Mouse (Mus musculus): ENCODE results near the gene Lyl1. TPM values are rescaled to one million over a fixed set of nuclear protein-coding genes. Genes with fewer than 3 reads are reported as not detected.

Gene Lyl1
- polyA plus RNA-seq (2012; rRNA removed) = 7.4 and 9.1 TPM in 2 replicates

GRCm38 (mm10) chr8:84700941-84701911 lies at the start of gene Lyl1:
TSS of gene Lyl1 (plus strand) at chr8:84701457.

GRCm38 (mm10) chr8:84662581-84663065 lies 38.6 kb upstream of the Lyl1 start, which contains the start of gene Ier2:
TSS of gene Ier2 (minus strand) at chr8:84662852.

GRCm38 (mm10) chr8:84686191-84687002 lies 14.9 kb upstream of the Lyl1 start, which contains the start of gene Trmt1:
TSS of gene Trmt1 (plus strand) at chr8:84686307.

DNA sequence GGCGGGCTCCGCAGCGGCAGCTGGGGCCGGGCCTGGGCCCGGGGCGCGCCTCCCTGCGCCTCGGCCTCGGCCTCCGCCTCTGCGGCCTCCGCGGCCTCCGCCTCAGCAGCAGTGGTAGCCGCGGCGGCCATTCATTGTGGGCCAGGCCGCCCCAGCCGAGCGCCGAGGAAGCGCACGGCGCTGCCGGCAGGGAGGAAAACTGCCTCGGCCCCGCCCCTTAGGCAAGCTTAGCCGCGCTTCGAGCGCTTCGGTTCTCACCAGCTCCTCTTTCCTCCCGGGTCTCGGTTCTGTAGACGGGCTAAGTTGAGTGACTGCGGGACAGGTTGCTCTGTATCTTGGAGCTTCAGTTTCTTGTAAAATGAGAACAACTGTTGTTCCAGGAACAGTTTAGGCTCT lies 13.6 kb upstream of the Lyl1 start, which contains the start of gene Nacc1:
Gene Nacc1 (minus strand): TSS at position 158 of the 396 bp plus-strand sequence.

DNA sequence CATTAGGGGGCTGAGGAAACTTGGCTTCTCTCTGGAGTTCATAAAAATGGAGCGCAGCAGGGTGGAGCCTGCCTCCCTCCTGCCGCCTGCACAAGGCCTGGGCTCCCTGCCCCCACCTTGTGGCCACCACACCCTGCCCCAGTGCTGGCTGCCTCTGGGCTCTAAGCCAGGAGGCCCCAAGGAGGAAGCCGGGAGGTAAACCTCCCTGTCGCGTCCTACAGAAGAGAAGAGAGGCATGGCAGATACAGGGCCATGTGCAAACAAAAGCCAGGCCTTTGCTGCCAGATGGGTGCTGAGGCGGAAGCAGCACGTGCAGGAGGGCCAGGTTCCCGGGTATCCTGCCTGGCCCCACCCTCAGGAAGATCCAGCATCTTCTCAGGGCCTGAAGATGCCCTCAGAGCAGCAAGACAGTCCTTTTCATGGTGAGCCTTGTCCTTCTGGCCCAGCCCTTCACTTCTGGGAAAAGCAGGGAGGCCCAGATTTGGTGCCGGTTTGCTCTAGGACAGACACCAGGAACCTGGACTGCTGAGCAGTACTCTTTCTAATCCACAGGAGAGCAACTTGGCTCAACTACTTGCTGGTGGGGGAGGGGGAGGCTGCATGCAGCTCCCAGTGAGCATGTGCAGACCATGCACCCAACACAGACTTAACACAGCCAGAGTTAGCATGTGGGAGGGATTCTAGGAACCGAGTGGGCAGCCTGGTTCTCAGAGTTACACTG lies 21.8 kb downstream of the Lyl1 start, which contains the start of gene G430095P16Rik:
Gene G430095P16Rik (plus strand): TSS at position 158 of the 721 bp plus-strand sequence.

Other genes starting within 250 kb of the Lyl1 start
- 17.5 and 18.9 TPM in 2 replicates for gene Ier2, start 38.6 kb upstream of the Lyl1 start, polyA plus RNA-seq (2012; rRNA removed)
- gene Trmt1, start 15.2 kb upstream of the Lyl1 start, polyA plus RNA-seq (2012; rRNA removed) = 155 and 174 TPM in 2 replicates
- 196 and 200 TPM in 2 replicates for gene Nacc1, start 13.6 kb upstream of the Lyl1 start, polyA plus RNA-seq (2012; rRNA removed)
- gene G430095P16Rik, start 21.6 kb downstream of the Lyl1 start, polyA plus RNA-seq (2012; rRNA removed) = 0.33 and 0.97 TPM in 2 replicates
- 78.5 and 79.3 TPM in 2 replicates for gene Nfix, start 98.9 kb downstream of the Lyl1 start, polyA plus RNA-seq (2012; rRNA removed)
- 2.2 and 3.9 TPM in 2 replicates for gene Dand5, start 121.4 kb downstream of the Lyl1 start, polyA plus RNA-seq (2012; rRNA removed)
- gene Gadd45gip1, start 130.1 kb downstream of the Lyl1 start, polyA plus RNA-seq (2012; rRNA removed) = 111 and 172 TPM in 2 replicates
- 67.1 and 86.6 TPM in 2 replicates for gene Rad23a, start 139.2 kb downstream of the Lyl1 start, polyA plus RNA-seq (2012; rRNA removed)
- 235 and 272 TPM in 2 replicates for gene Calr, start 145.5 kb downstream of the Lyl1 start, polyA plus RNA-seq (2012; rRNA removed)
- 62.9 and 83.9 TPM in 2 replicates for gene Farsa, start 155.5 kb downstream of the Lyl1 start, polyA plus RNA-seq (2012; rRNA removed)
- gene Syce2, start 170.7 kb downstream of the Lyl1 start, polyA plus RNA-seq (2012; rRNA removed) = 9.6 and 13.0 TPM in 2 replicates
- gene Gcdh, start 192.5 kb downstream of the Lyl1 start, polyA plus RNA-seq (2012; rRNA removed) = 119 and 170 TPM in 2 replicates
- 0.68 and 1.3 TPM in 2 replicates for gene Klf1, start 200.5 kb downstream of the Lyl1 start, polyA plus RNA-seq (2012; rRNA removed)
- gene Dnase2a, start 207.1 kb downstream of the Lyl1 start, polyA plus RNA-seq (2012; rRNA removed) = 14.7 and 22.8 TPM in 2 replicates
- gene Mast1, start 235.9 kb downstream of the Lyl1 start, polyA plus RNA-seq (2012; rRNA removed) = 0.17 and 0.18 TPM in 2 replicates
- 0.12 and 0.22 TPM in 2 replicates for gene Rtbdn, start 245.5 kb downstream of the Lyl1 start, polyA plus RNA-seq (2012; rRNA removed)